Mouse (Mus musculus) bone marrow, adult 2 months (tissue): ENCODE results near the gene Stard3. TPM values are rescaled to one million over a fixed set of nuclear protein-coding genes. Genes with fewer than 3 reads are reported as not detected.
A peak's percentile ranks its signal among the peaks of the same experiment; 100 is the strongest.

Source experiments
- H3K27ac ChIP-seq: fragments of 200-500 bp; 2 replicates; pipeline ENCODE4 v1.5.1; 2012; ENCODE audit warnings: low read depth, mild to moderate bottlenecking, control low read depth, inconsistent platforms, low read length; ENCODE audit not compliant: control insufficient read depth, poor library complexity, insufficient read depth
- H3K4me1 ChIP-seq: fragments of 200-500 bp; 2 replicates; pipeline ENCODE4 v1.6.1; 2011; ENCODE audit warnings: low read length; ENCODE audit not compliant: control insufficient read depth, insufficient read depth
- H3K4me3 ChIP-seq: fragments of 200-500 bp; replicated peaks from 2 replicates; pipeline ENCODE3; 2011; ENCODE audit warnings: mild to moderate bottlenecking, low read depth, low read length, control low read depth; ENCODE audit not compliant: control insufficient read depth
- CTCF ChIP-seq: fragments of 200-500 bp; IDR thresholded peaks from 2 replicates; pipeline ENCODE4 v1.5.1; 2011; ENCODE audit warnings: low read length, control low read depth; ENCODE audit not compliant: control insufficient read depth, insufficient read depth
- POLR2A ChIP-seq: fragments of 200-500 bp; IDR thresholded peaks from 2 replicates; pipeline ENCODE4 v1.6.1; 2011; ENCODE audit warnings: low read depth, mild to moderate bottlenecking, control low read depth, low read length, borderline replicate concordance; ENCODE audit not compliant: control insufficient read depth
- WGBS: fragments of 180-500 bp; shearing (Covaris S2); methylation state at CpG from one replicate; pipeline ENCODE4 v1.1.7; 2018; 5-methylcytosine and 5-hydroxymethylcytosine counted together
- polyA plus RNA-seq: library from polyadenylated mRNA; stranded (reverse); fragments of >200 nt; gene quantifications from 2 replicates; pipeline ENCODE4 v1.2.4, GENCODE M21; 2011; ENCODE audit warnings: low replicate concordance; ENCODE audit not compliant: missing spikeins, insufficient read depth, insufficient read length

The Stard3 gene
- polyA plus RNA-seq, 1 experiment, result 32.3 TPM

GRCm38 (mm10) chr11:98332186-98332585 lies 26.0 kb upstream of the Stard3 start:
- H3K4me1 ChIP-seq, result no peaks in the 10 kb centered on the region
- H3K4me3 ChIP-seq, result no peak overlapping the region
- TF ChIP-seq POLR2A (no peak), CTCF (no peak)
- H3K27ac ChIP-seq, result no peak overlapping the region
- WGBS, result 73% methylated on average over 3 of the region's 3 CpGs

- H3K4me1 ChIP-seq, result no peaks in the 10 kb centered on the region
- no peak for TF ChIP-seq CTCF
- WGBS, result 67% methylated on average over 4 of the region's 4 CpGs
- H3K27ac ChIP-seq, result no peak overlapping the region
- H3K4me3 ChIP-seq, result no peak overlapping the region
Measured at GRCm38 (mm10) chr11:98332841-98333240, 25.3 kb upstream of the Stard3 start.

DNA sequence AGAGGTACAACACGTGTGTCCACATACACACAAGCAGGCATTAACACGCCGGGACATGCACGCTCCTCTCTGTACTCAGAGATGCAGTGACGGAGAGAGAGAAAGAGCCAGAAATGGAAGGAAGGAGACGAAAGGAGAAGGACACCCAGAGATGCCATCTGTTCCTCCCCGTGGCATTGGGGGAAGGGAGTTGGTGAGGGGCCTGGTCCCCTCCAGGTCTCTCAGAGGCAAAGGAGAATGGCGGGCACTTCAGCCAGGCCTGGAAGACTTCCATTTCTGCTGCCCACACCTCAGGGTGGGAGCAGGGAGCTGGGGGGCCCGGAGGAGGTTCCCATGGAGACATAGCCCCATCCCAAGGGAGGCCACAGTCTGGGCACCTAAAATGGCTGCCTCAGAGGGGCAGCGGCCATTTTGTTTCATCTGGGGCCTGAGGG lies 24.9 kb upstream of the Stard3 start:
- no peak overlapping the region for H3K27ac ChIP-seq
- no peak overlapping the region for H3K4me3 ChIP-seq
- 78% methylated on average over 10 of the region's 10 CpGs for WGBS
- no peak for TF ChIP-seq POLR2A
- TF ChIP-seq CTCF, result no peak
- no peaks in the 10 kb centered on the region for H3K4me1 ChIP-seq

DNA sequence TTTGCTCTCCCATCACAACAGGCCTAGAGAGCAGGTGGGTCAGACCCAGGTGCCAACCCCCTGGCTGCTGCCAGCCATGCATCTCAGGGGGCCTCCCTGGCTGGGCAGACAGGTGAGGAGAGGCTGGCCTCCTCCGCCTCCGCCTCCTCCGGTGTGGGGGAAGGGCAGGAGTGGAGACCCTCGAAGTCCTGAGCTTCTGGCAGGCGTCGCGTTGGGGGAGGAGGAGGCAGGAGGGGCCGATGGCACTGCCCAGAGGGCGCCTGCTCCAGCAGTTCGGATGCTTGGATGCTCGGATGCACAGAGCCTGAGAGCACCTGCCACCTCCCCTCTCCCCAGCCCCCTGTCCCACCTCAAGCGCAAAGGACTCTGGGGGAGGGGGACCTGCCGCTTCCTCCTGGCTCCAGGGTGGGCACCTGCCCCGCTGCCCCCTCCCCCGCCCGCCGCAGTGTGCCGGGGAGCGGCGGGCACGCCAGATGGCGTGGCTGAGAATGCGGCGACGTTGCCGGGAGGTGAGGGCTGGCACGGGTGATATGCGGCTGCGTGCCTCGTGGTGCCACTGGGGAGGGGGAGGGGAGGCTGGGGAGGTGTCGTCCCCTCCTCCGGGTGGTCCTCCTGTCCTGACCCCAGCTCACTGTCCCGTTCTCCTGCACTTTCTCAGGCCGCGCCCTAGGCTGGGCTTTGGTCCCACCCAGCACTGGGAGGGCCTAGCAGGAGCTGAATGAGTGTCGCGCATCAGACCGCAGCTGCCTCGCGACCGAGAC lies 24.0 kb upstream of the Stard3 start:
- Histone ChIP-seq H3K27ac (no peak overlapping the region), H3K4me3 (no peak overlapping the region), H3K4me1 (no peaks in the 10 kb centered on the region)
- no peak for TF ChIP-seq POLR2A
- no peak for TF ChIP-seq CTCF
- WGBS, result 5% methylated on average over 41 of the region's 41 CpGs

GRCm38 (mm10) chr11:98335250-98335649 lies 22.9 kb upstream of the Stard3 start:
- WGBS, result 8% methylated on average over 9 of the region's 9 CpGs
- no peak overlapping the region for H3K27ac ChIP-seq
- no peak overlapping the region for H3K4me3 ChIP-seq
- TF ChIP-seq CTCF (no peak), POLR2A (no peak)
- no peaks in the 10 kb centered on the region; the same call in 1 of the 2 replicates for H3K4me1 ChIP-seq

- no peak overlapping the region for H3K4me3 ChIP-seq
- H3K27ac ChIP-seq, result no peak overlapping the region
- no peaks in the 10 kb centered on the region; the same call in 1 of the 2 replicates for H3K4me1 ChIP-seq
- WGBS, result 18% methylated on average over 13 of the region's 13 CpGs
- no peak for TF ChIP-seq POLR2A
- TF ChIP-seq CTCF, result peak; percentile 46
Measured at GRCm38 (mm10) chr11:98336245-98337107, 21.7 kb upstream of the Stard3 start.

GRCm38 (mm10) chr11:98338507-98338961 lies 19.6 kb upstream of the Stard3 start:
- no peak for TF ChIP-seq CTCF
- TF ChIP-seq POLR2A, result no peak
- no peak overlapping the region for H3K27ac ChIP-seq
- no peak overlapping the region for H3K4me3 ChIP-seq
- no peaks in the 10 kb centered on the region; the same call in 1 of the 2 replicates for H3K4me1 ChIP-seq
- whole genome bisulfite sequencing, result under 1% methylated on average over 57 of the region's 57 CpGs

GRCm38 (mm10) chr11:98339071-98339501 lies 19.1 kb upstream of the Stard3 start:
- WGBS, result 2% methylated on average over 19 of the region's 19 CpGs
- Histone ChIP-seq H3K4me1 (no peaks in the 10 kb centered on the region; the same call in 1 of the 2 replicates), H3K4me3 (no peak overlapping the region), H3K27ac (no peak overlapping the region)
- TF ChIP-seq POLR2A (no peak), CTCF (no peak)
